Mouse (Mus musculus): ENCODE data around the gene Zfp941. TPM values are rescaled to one million over a fixed set of nuclear protein-coding genes. Genes with fewer than 3 reads are reported as not detected.
A peak's percentile ranks its signal among the peaks of the same experiment; 100 is the strongest.

The Zfp941 gene
- polyA plus RNA-seq, 1 experiment from 2014 or later = 0.59 TPM

- Histone ChIP-seq H3K36me3 (ENCODE audit: control insufficient read depth, insufficient read depth, low read length) (no peaks in the 10 kb centered on the region), H3K9ac (ENCODE audit: low read length) (no peak overlapping the region), H3K4me2 (replicated peaks; ENCODE audit: low read depth) (no peak overlapping the region), H3K27ac (replicated peaks) (no peak overlapping the region), H3K9me3 (ENCODE audit: control insufficient read depth, low read length) (no peaks in the 10 kb centered on the region), H3K27me3 (ENCODE audit: control insufficient read depth, insufficient read depth, low read length) (no peaks in the 10 kb centered on the region), H3K4me3 (ENCODE audit: low read depth, low read length) (no peak overlapping the region), H3K4me1 (replicated peaks; ENCODE audit: control insufficient read depth, insufficient read depth) (no peaks in the 10 kb centered on the region)
- ATAC-seq (ENCODE audit: low FRiP score, low TSS enrichment) (peak; percentile 67), DNase-seq (ENCODE audit: low spot score) (no peak)
- TF ChIP-seq CTCF (IDR thresholded peaks at IDR 0.05; ENCODE audit: low read depth) (peak; percentile 76), EP300 (optimal IDR thresholded peaks at IDR 0.05) (no peak)
- WGBS = 21% methylated on average over 8 of the region's 8 CpGs
Observed at GRCm38 (mm10) chr7:140828171-140828881, 6.3 kb upstream of the Zfp941 start.

- Histone ChIP-seq H3K27me3 (ENCODE audit: control insufficient read depth, insufficient read depth, low read length) (no peaks in the 10 kb centered on the region), H3K27ac (replicated peaks) (no peak overlapping the region), H3K36me3 (ENCODE audit: control insufficient read depth, insufficient read depth, low read length) (no peaks in the 10 kb centered on the region), H3K9ac (ENCODE audit: low read length) (no peak overlapping the region), H3K4me3 (ENCODE audit: low read depth, low read length) (no peak overlapping the region), H3K9me3 (ENCODE audit: control insufficient read depth, low read length) (no peaks in the 10 kb centered on the region), H3K4me2 (replicated peaks; ENCODE audit: low read depth) (no peak overlapping the region), H3K4me1 (replicated peaks; ENCODE audit: control insufficient read depth, insufficient read depth) (no peaks in the 10 kb centered on the region)
- ATAC-seq (ENCODE audit: low FRiP score, low TSS enrichment) (no peak), DNase-seq (ENCODE audit: low spot score) (no peak)
- WGBS = 88% methylated on average over 4 of the region's 4 CpGs
- TF ChIP-seq CTCF (IDR thresholded peaks at IDR 0.05; ENCODE audit: low read depth) = no peak
- TF ChIP-seq EP300 (optimal IDR thresholded peaks at IDR 0.05) = no peak
Observed at GRCm38 (mm10) chr7:140822731-140823130, 753 bp upstream of the Zfp941 start.

- Histone ChIP-seq H3K4me2 (replicated peaks; ENCODE audit: low read depth) (peak overlapping the region; percentile 63), H3K4me3 (ENCODE audit: low read depth, low read length) (peak overlapping the region; percentile 36; the same call in 1 of the 2 replicates), H3K27me3 (ENCODE audit: control insufficient read depth, insufficient read depth, low read length) (no peaks in the 10 kb centered on the region), H3K9me3 (ENCODE audit: control insufficient read depth, low read length) (no peaks in the 10 kb centered on the region), H3K4me1 (replicated peaks; ENCODE audit: control insufficient read depth, insufficient read depth) (no peaks in the 10 kb centered on the region), H3K27ac (replicated peaks) (no peak overlapping the region), H3K36me3 (ENCODE audit: control insufficient read depth, insufficient read depth, low read length) (no peaks in the 10 kb centered on the region), H3K9ac (ENCODE audit: low read length) (no peak overlapping the region)
- 51% methylated on average over 5 of the region's 5 CpGs for WGBS
- DNase-seq (ENCODE audit: low spot score) (no peak), ATAC-seq (ENCODE audit: low FRiP score, low TSS enrichment) (no peak)
- TF ChIP-seq CTCF (IDR thresholded peaks at IDR 0.05; ENCODE audit: low read depth) (no peak), EP300 (optimal IDR thresholded peaks at IDR 0.05) (no peak)
Observed at GRCm38 (mm10) chr7:140821305-140821652, 699 bp downstream of the Zfp941 start.

- H3K27ac ChIP-seq (replicated peaks) = no peak overlapping the region
- ATAC-seq (ENCODE audit: low FRiP score, low TSS enrichment) = no peak
- no peak for TF ChIP-seq CTCF (IDR thresholded peaks at IDR 0.05; ENCODE audit: low read depth)
- no peak for TF ChIP-seq EP300 (optimal IDR thresholded peaks at IDR 0.05)
- no peak overlapping the region for H3K4me3 ChIP-seq (ENCODE audit: low read depth, low read length)
- WGBS = 53% methylated on average over 4 of the region's 4 CpGs
- no peaks in the 10 kb centered on the region for H3K27me3 ChIP-seq (ENCODE audit: control insufficient read depth, insufficient read depth, low read length)
- H3K9me3 ChIP-seq (ENCODE audit: control insufficient read depth, low read length) = no peaks in the 10 kb centered on the region
- H3K36me3 ChIP-seq (ENCODE audit: control insufficient read depth, insufficient read depth, low read length) = no peaks in the 10 kb centered on the region
- no peak overlapping the region for H3K4me2 ChIP-seq (replicated peaks; ENCODE audit: low read depth)
- H3K4me1 ChIP-seq (replicated peaks; ENCODE audit: control insufficient read depth, insufficient read depth) = no peaks in the 10 kb centered on the region
- no peak for DNase-seq (ENCODE audit: low spot score)
- H3K9ac ChIP-seq (ENCODE audit: low read length) = no peak overlapping the region
Observed at GRCm38 (mm10) chr7:140820173-140820572, 1.8 kb downstream of the Zfp941 start.

- Histone ChIP-seq H3K9ac (ENCODE audit: low read length) (no peak overlapping the region), H3K4me1 (replicated peaks; ENCODE audit: control insufficient read depth, insufficient read depth) (no peaks in the 10 kb centered on the region), H3K27me3 (ENCODE audit: control insufficient read depth, insufficient read depth, low read length) (no peaks in the 10 kb centered on the region), H3K9me3 (ENCODE audit: control insufficient read depth, low read length) (no peaks in the 10 kb centered on the region), H3K4me2 (replicated peaks; ENCODE audit: low read depth) (no peak overlapping the region), H3K4me3 (ENCODE audit: low read depth, low read length) (no peak overlapping the region), H3K36me3 (ENCODE audit: control insufficient read depth, insufficient read depth, low read length) (no peaks in the 10 kb centered on the region), H3K27ac (replicated peaks) (no peak overlapping the region)
- DNase-seq (ENCODE audit: low spot score) (no peak), ATAC-seq (ENCODE audit: low FRiP score, low TSS enrichment) (no peak)
- 77% methylated on average over 12 of the region's 12 CpGs for WGBS
- TF ChIP-seq EP300 (optimal IDR thresholded peaks at IDR 0.05) (no peak), CTCF (IDR thresholded peaks at IDR 0.05; ENCODE audit: low read depth) (no peak)
Observed at GRCm38 (mm10) chr7:140812850-140813249, 9.1 kb downstream of the Zfp941 start.

- 87% methylated on average over 13 of the region's 13 CpGs for whole genome bisulfite sequencing
- DNase-seq (ENCODE audit: low spot score) = no peak
- H3K27ac ChIP-seq (replicated peaks) = no peak overlapping the region
- no peak overlapping the region for H3K4me2 ChIP-seq (replicated peaks; ENCODE audit: low read depth)
- ATAC-seq (ENCODE audit: low FRiP score, low TSS enrichment) = no peak
- H3K36me3 ChIP-seq (ENCODE audit: control insufficient read depth, insufficient read depth, low read length) = no peaks in the 10 kb centered on the region
- H3K4me1 ChIP-seq (replicated peaks; ENCODE audit: control insufficient read depth, insufficient read depth) = no peaks in the 10 kb centered on the region
- H3K9ac ChIP-seq (ENCODE audit: low read length) = no peak overlapping the region
- H3K27me3 ChIP-seq (ENCODE audit: control insufficient read depth, insufficient read depth, low read length) = no peaks in the 10 kb centered on the region
- TF ChIP-seq CTCF (IDR thresholded peaks at IDR 0.05; ENCODE audit: low read depth) = no peak
- TF ChIP-seq EP300 (optimal IDR thresholded peaks at IDR 0.05) = no peak
- H3K4me3 ChIP-seq (ENCODE audit: low read depth, low read length) = no peak overlapping the region
- H3K9me3 ChIP-seq (ENCODE audit: control insufficient read depth, low read length) = no peaks in the 10 kb centered on the region
Observed at GRCm38 (mm10) chr7:140811714-140812113, 10.3 kb downstream of the Zfp941 start.

All from stomach, postnatal 0 days (tissue).